Mouse (Mus musculus): Measurements from ENCODE around the gene Obox6. TPM values are rescaled to one million over a fixed set of nuclear protein-coding genes. Genes with fewer than 3 reads are reported as not detected.

Gene Obox6
- not detected in 2 replicates for polyA plus RNA-seq (2015; fragmentation: Nextera tagmentation; extraction: Ambion mirVana)

DNA sequence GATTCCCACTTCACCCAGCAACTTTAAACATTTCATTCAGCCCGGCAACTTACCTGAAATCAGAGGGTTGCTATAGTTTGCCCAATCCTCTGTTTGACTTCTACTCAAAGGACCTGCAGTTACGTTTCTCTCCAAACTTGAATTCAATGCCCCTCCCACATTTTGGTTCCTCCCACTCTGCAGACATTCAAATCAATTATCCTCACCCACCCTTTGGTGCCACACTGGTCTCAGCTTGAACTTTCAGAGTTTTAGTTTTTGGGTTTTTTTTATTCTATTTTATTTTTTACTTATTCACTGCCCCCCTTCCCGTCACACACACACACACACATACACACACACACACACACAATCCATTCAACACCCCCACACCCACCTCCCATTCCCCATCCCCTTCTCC, at the start of gene Obox6:
Gene Obox6 (minus strand): TSS at position 101 of the 400 bp plus-strand sequence.
- no peak for ATAC-seq (ENCODE audit: low FRiP score, low TSS enrichment)
- no peaks in the 10 kb centered on the region for H3K27me3 ChIP-seq (ENCODE audit: insufficient read depth, low read length)
- H3K36me3 ChIP-seq (ENCODE audit: insufficient read depth, low read length), result no peaks in the 10 kb centered on the region
- no peak within 1 kb of the TSS for H3K27ac ChIP-seq (ENCODE audit: low read length)
- H3K4me2 ChIP-seq (replicated peaks; ENCODE audit: low read depth, low read length), result no peak within 1 kb of the TSS
- no peak within 1 kb of the TSS for H3K9ac ChIP-seq (replicated peaks; ENCODE audit: low read length)
- no peaks in the 10 kb centered on the region for H3K4me1 ChIP-seq (ENCODE audit: insufficient read depth, low read length)
- WGBS, result 86% methylated on average over 3 of the region's 3 CpGs
- H3K4me3 ChIP-seq (ENCODE audit: low read length), result no peak within 1 kb of the TSS
- peaks cover 30% of the 10 kb centered on the region for H3K9me3 ChIP-seq (ENCODE audit: low read length)

DNA sequence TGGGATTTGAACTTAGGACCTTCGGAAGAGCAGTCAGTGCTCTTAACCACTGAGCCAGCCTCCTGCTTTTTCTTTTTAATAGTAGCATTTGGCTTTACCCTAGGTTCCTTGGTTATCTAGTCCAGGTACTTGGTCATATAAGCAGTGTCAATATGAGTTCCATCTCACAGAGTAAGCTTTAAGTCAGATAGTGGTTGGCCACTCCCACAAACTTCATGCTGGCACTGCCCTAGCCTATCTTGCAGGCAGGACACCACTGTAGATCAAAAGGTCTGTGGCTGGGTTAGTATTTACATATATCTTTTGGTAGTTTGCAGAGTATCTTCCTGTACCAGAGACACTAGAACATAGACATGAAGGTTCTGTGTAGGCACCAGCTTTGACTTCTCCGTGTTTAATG, 44.6 kb upstream of the Obox6 start:
- no peak for ATAC-seq (ENCODE audit: low FRiP score, low TSS enrichment)
- H3K4me3 ChIP-seq (ENCODE audit: low read length), result no peak overlapping the region
- no peaks in the 10 kb centered on the region for H3K36me3 ChIP-seq (ENCODE audit: insufficient read depth, low read length)
- H3K9ac ChIP-seq (replicated peaks; ENCODE audit: low read length), result no peak overlapping the region
- H3K4me1 ChIP-seq (ENCODE audit: insufficient read depth, low read length), result no peaks in the 10 kb centered on the region
- WGBS, result 88% methylated on average over 2 of the region's 2 CpGs
- H3K4me2 ChIP-seq (replicated peaks; ENCODE audit: low read depth, low read length), result no peak overlapping the region
- no peak overlapping the region for H3K27ac ChIP-seq (ENCODE audit: low read length)
- H3K27me3 ChIP-seq (ENCODE audit: insufficient read depth, low read length), result no peaks in the 10 kb centered on the region
- H3K9me3 ChIP-seq (ENCODE audit: low read length), result no peaks in the 10 kb centered on the region

DNA sequence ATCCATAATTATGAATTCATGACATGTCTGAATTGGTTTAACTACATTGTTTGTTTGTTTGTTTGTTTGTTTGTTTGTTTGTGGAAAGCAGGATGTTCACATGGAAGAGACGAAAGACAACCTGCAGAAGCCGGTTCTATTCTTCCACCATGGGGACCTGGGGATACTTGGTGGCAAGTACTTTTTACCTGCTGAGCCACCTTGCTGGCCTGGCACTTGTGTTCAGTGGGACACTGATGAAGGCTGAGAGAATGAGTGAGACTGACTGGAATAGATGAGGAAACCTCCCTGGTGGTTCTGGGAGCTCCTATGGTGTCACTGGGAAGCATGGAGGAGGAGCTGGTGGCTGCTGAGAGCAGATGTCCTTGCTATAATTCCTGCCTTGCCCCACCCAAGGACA, 42.8 kb upstream of the Obox6 start, which contains the start of gene Crxos:
Gene Crxos (plus strand): TSS at position 301 of the 400 bp plus-strand sequence.
- ATAC-seq (ENCODE audit: low FRiP score, low TSS enrichment), result no peak
- Histone ChIP-seq H3K4me2 (replicated peaks; ENCODE audit: low read depth, low read length) (no peak within 1 kb of the TSS), H3K36me3 (ENCODE audit: insufficient read depth, low read length) (no peaks in the 10 kb centered on the region), H3K4me3 (ENCODE audit: low read length) (no peak within 1 kb of the TSS), H3K4me1 (ENCODE audit: insufficient read depth, low read length) (no peaks in the 10 kb centered on the region), H3K27ac (ENCODE audit: low read length) (no peak within 1 kb of the TSS), H3K9me3 (ENCODE audit: low read length) (no peaks in the 10 kb centered on the region), H3K27me3 (ENCODE audit: insufficient read depth, low read length) (no peaks in the 10 kb centered on the region), H3K9ac (replicated peaks; ENCODE audit: low read length) (no peak within 1 kb of the TSS)
- WGBS, result 85% methylated on average over 2 of the region's 2 CpGs

DNA sequence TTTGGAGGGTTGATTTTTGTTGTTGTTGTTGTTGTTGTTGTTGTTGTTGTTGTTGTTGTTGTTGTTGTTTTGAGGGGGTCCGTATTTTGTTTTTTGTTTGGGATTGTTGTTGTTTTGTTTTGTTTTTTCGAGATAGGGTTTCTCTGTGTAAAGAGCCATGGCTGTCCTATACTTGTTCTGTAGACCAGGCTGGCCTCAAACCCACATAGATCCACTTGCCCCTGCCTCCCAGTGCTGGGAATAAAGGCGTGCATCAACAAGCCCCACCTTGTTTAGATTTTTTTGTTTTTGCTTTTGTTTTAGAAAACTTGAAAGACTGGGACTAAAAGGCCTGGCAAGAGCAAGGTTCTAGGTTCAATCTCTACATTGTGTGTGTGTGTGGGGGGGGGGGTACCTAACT, 42.4 kb upstream of the Obox6 start:
- Histone ChIP-seq H3K27ac (ENCODE audit: low read length) (no peak overlapping the region), H3K9ac (replicated peaks; ENCODE audit: low read length) (no peak overlapping the region), H3K4me1 (ENCODE audit: insufficient read depth, low read length) (no peaks in the 10 kb centered on the region), H3K4me3 (ENCODE audit: low read length) (no peak overlapping the region), H3K4me2 (replicated peaks; ENCODE audit: low read depth, low read length) (no peak overlapping the region), H3K36me3 (ENCODE audit: insufficient read depth, low read length) (no peaks in the 10 kb centered on the region), H3K27me3 (ENCODE audit: insufficient read depth, low read length) (no peaks in the 10 kb centered on the region), H3K9me3 (ENCODE audit: low read length) (no peaks in the 10 kb centered on the region)
- no peak for ATAC-seq (ENCODE audit: low FRiP score, low TSS enrichment)
- 77% methylated on average over 3 of the region's 3 CpGs for WGBS

DNA sequence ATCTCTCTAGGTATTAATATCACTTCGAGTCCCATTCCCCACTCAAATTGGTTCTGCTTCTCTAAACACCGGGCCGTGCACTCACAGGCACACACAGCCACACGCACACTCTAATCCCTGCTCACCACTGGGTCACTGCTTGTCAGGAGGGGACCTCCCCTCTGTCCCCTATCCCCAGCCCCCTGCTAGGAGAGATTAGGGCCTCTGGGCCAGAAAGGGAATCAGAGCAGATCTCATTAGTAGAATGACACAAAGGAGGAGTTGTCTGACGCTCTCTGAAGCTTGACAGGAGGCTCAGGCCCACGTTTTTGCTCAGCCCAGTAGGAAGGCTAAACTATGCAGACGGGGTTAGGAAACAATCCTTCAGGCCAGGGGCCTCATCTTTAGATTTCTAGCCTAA, 41.9 kb upstream of the Obox6 start:
- Histone ChIP-seq H3K4me2 (replicated peaks; ENCODE audit: low read depth, low read length) (no peak overlapping the region), H3K9ac (replicated peaks; ENCODE audit: low read length) (no peak overlapping the region), H3K27ac (ENCODE audit: low read length) (no peak overlapping the region), H3K27me3 (ENCODE audit: insufficient read depth, low read length) (no peaks in the 10 kb centered on the region), H3K9me3 (ENCODE audit: low read length) (no peaks in the 10 kb centered on the region), H3K4me3 (ENCODE audit: low read length) (no peak overlapping the region), H3K36me3 (ENCODE audit: insufficient read depth, low read length) (no peaks in the 10 kb centered on the region), H3K4me1 (ENCODE audit: insufficient read depth, low read length) (no peaks in the 10 kb centered on the region)
- WGBS, result 18% methylated on average over 7 of the region's 7 CpGs
- ATAC-seq (ENCODE audit: low FRiP score, low TSS enrichment), result 0 out of 2 replicates have a peak, but pooled peaks have one; percentile 54

DNA sequence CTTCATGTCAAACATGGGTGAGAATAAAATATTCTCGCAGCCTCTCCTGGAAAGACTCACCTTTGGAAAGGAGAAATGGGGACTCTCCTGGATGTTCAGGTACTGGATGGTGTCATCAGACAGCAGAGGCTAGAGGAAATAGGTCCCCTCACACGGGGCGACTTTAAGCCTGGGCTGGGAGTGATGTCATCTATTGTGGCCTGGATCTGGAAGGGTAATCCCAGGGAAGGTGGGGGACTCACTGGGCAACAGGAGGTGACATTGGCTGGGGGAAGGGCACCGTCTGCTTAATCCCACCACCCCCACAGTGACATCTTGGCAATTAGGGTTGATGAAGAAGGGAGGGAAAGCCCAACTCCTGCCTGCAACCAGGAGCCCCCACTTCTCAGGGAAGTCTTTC, 40.3 kb upstream of the Obox6 start, which contains the start of gene Crx:
Gene Crx (minus strand): TSS at position 213 of the 400 bp plus-strand sequence.
- Histone ChIP-seq H3K36me3 (ENCODE audit: insufficient read depth, low read length) (no peaks in the 10 kb centered on the region), H3K4me3 (ENCODE audit: low read length) (no peak within 1 kb of the TSS), H3K4me1 (ENCODE audit: insufficient read depth, low read length) (no peaks in the 10 kb centered on the region), H3K9ac (replicated peaks; ENCODE audit: low read length) (no peak within 1 kb of the TSS), H3K4me2 (replicated peaks; ENCODE audit: low read depth, low read length) (no peak within 1 kb of the TSS), H3K27me3 (ENCODE audit: insufficient read depth, low read length) (no peaks in the 10 kb centered on the region), H3K27ac (ENCODE audit: low read length) (no peak within 1 kb of the TSS), H3K9me3 (ENCODE audit: low read length) (no peaks in the 10 kb centered on the region)
- WGBS, result 46% methylated on average over 4 of the region's 4 CpGs
- no peak for ATAC-seq (ENCODE audit: low FRiP score, low TSS enrichment)

DNA sequence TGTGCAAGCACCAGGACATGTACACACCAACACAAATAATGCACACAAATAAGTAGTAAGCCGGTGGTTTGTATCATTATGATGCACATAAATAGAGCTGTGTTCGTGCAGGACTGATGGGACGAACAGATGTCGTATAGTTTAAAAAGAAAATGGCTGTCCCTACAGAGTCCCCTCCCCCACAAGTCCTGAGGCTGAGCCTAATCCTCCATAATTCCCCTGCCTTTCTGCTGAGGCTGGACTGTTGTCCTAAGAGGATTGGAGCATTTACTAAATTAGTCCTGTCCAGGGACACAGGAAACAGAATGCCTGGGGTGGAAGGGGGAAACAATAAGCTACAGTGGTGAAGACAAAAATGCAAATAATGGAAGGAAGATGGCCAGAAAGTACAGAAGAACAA, 24.6 kb upstream of the Obox6 start:
- H3K27me3 ChIP-seq (ENCODE audit: insufficient read depth, low read length), result no peaks in the 10 kb centered on the region
- H3K9me3 ChIP-seq (ENCODE audit: low read length), result no peaks in the 10 kb centered on the region
- H3K9ac ChIP-seq (replicated peaks; ENCODE audit: low read length), result no peak overlapping the region
- H3K4me2 ChIP-seq (replicated peaks; ENCODE audit: low read depth, low read length), result no peak overlapping the region
- no peak overlapping the region for H3K4me3 ChIP-seq (ENCODE audit: low read length)
- no peak overlapping the region for H3K27ac ChIP-seq (ENCODE audit: low read length)
- 84% methylated on average over 4 of the region's 4 CpGs for WGBS
- no peaks in the 10 kb centered on the region for H3K36me3 ChIP-seq (ENCODE audit: insufficient read depth, low read length)
- no peaks in the 10 kb centered on the region for H3K4me1 ChIP-seq (ENCODE audit: insufficient read depth, low read length)
- no peak for ATAC-seq (ENCODE audit: low FRiP score, low TSS enrichment)

DNA sequence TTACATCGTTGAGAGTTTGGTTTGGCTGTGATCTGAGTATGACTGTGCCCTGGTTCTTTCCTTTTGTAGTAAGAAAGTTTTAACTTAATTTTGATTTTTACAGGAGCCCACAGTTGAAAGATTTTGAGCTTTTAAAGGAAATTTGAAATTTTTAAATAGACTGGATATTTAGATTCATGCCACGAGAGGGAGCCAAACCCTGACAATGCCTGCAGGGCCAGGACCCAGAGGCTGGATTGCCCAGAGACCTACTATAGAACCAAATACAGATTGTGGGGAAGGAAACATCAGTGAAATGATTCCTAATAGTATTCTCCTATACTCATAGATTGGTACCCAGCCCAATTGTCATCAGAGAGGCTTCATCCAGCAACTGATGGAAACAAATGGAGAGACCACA, 20.2 kb upstream of the Obox6 start:
- no peaks in the 10 kb centered on the region for H3K27me3 ChIP-seq (ENCODE audit: insufficient read depth, low read length)
- H3K4me2 ChIP-seq (replicated peaks; ENCODE audit: low read depth, low read length), result no peak overlapping the region
- no peaks in the 10 kb centered on the region for H3K9me3 ChIP-seq (ENCODE audit: low read length)
- no peak overlapping the region for H3K9ac ChIP-seq (replicated peaks; ENCODE audit: low read length)
- no peak for ATAC-seq (ENCODE audit: low FRiP score, low TSS enrichment)
- no peaks in the 10 kb centered on the region for H3K4me1 ChIP-seq (ENCODE audit: insufficient read depth, low read length)
- WGBS, result 44% methylated on average over 2 of the region's 2 CpGs
- no peaks in the 10 kb centered on the region for H3K36me3 ChIP-seq (ENCODE audit: insufficient read depth, low read length)
- no peak overlapping the region for H3K4me3 ChIP-seq (ENCODE audit: low read length)
- H3K27ac ChIP-seq (ENCODE audit: low read length), result no peak overlapping the region

Other genes with a start within 250 kb of the Obox6 start
- gene Obox3, start 199.8 kb downstream of the Obox6 start, polyA plus RNA-seq (2015; fragmentation: Nextera tagmentation; extraction: Ambion mirVana), result not detected in 2 replicates
- gene Obox5, start 89.5 kb downstream of the Obox6 start, polyA plus RNA-seq (2015; fragmentation: Nextera tagmentation; extraction: Ambion mirVana), result not detected in 2 replicates
- gene Crx, start 40.3 kb upstream of the Obox6 start, polyA plus RNA-seq (2015; fragmentation: Nextera tagmentation; extraction: Ambion mirVana), result not detected in 2 replicates
- gene Crxos, start 42.9 kb upstream of the Obox6 start, polyA plus RNA-seq (2015; fragmentation: Nextera tagmentation; extraction: Ambion mirVana), result not detected in 2 replicates
- 690 and 706 TPM in 2 replicates for gene Selenow, start 82.7 kb upstream of the Obox6 start, polyA plus RNA-seq (2015; fragmentation: Nextera tagmentation; extraction: Ambion mirVana)
- gene Nop53, start 106.4 kb upstream of the Obox6 start, polyA plus RNA-seq (2015; fragmentation: Nextera tagmentation; extraction: Ambion mirVana), result 198 and 212 TPM in 2 replicates
- 36.8 and 37.9 TPM in 2 replicates for gene Ehd2, start 127.9 kb upstream of the Obox6 start, polyA plus RNA-seq (2015; fragmentation: Nextera tagmentation; extraction: Ambion mirVana)
- 7.1 and 7.5 TPM in 2 replicates for gene Bicra, start 208.2 kb upstream of the Obox6 start, polyA plus RNA-seq (2015; fragmentation: Nextera tagmentation; extraction: Ambion mirVana)
- 0.04 and 0.09 TPM in 2 replicates for gene Zfp541, start 222.1 kb upstream of the Obox6 start, polyA plus RNA-seq (2015; fragmentation: Nextera tagmentation; extraction: Ambion mirVana)